Mouse (Mus musculus) bone marrow macrophage, adult 2 months (primary cell): ENCODE measurements around the gene Shb.

Experiments used
- CTCF ChIP-seq: IDR thresholded peaks from 2 replicates; pipeline ENCODE4 v1.5.1; 2012; ENCODE audit warnings: low read depth, mild to moderate bottlenecking, low read length, moderate library complexity
- POLR2A ChIP-seq: IDR thresholded peaks from 2 replicates; pipeline ENCODE4 v1.6.1; 2012; ENCODE audit warnings: mild to moderate bottlenecking, low read depth, low read length, borderline replicate concordance

DNA sequence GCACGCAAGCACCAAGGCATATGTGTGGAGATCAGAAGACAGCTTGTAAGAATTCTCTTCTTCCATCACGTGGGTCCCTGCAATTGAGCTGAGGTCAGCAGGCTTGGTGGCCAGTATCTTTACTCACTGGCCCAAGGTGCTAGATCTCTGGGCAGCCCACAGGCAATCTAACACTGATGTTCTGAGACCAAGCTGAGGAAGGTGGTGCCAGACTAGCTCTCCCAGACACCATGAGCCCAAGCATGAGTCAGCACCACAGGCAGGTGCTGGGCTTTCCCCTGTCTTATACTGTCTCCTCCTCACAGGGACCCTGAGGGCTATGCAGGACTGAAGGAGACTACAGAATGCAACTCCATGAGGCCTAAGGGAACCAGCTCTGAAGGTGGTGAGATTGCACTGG, 74.7 kb downstream of the Shb start:
- TF ChIP-seq CTCF (no peak), POLR2A (no peak)
